Mouse (Mus musculus): ENCODE results near the gene Polr2l.

Gene Polr2l

GRCm38 (mm10) chr7:141475011-141475804, at the start of gene Polr2l, which contains the start of gene Tspan4:
Gene Polr2l, minus strand, starts transcription at chr7:141475132.
Gene Tspan4, plus strand, starts transcription at chr7:141475240.
- peak; percentile 88 for DNase-seq (ENCODE audit: low spot score)

DNA sequence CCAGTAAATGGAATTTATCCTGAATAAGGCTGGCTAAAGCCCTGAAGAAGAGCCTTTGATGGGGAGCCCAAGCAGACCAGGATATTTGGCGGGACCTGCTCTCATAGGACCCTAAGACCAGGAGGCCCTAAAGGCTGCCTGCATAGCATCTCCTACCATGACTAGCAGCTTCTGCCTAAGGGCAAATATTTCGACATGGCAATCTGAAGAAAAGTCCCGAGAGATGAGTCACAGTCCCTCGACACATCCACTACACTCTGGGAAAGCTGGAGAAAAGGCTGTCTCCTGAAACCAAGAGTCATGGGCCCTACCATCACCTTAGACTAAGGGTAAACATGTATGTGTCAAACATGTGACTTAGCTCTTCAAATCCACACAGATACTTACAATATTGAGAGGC, 49.3 kb upstream of the Polr2l start:
- DNase-seq (ENCODE audit: low spot score) = no peak

GRCm38 (mm10) chr7:141523007-141523406, 48.1 kb upstream of the Polr2l start:
- DNase-seq (ENCODE audit: low spot score) = peak; percentile 20

DNA sequence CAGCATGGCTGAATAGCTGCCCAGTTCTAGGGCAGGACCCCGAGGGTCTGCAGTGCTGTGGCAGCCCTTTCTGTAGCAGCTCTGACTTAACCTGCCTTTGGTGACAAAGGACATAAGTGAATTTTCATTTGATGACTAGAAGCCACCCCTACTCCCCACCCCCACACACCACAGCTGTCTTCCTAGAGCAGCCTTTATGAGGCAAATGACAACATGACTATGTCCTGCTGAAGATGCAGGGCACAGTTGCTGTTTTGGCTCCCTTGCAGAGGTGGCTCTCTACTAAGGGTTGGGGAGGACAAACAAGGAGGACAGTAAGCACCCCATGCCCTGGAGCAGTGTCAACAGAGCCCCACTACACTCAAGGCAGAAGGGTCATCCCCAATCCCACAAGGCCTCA, 44.9 kb upstream of the Polr2l start:
- no peak for DNase-seq (ENCODE audit: low spot score)

DNA sequence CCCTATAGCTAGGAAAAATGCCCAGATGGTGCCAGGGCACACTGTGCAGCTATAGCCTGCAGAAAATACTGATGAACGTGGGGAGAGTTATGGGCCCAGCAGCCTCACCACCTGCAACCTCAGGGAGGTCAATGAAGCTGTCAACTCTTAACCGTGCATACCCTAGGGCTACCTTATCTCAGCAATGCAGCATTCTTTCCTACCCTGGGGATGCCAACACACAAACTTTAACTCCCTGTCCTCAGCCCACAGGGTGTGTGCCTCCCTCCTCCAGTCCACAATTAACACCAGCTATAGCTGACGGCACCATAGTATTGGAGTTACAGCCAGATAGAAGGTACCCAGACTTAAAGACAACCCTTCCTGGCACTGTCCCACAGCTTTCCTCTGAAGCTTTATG, 44.0 kb upstream of the Polr2l start:
- no peak for DNase-seq (ENCODE audit: low spot score)

DNA sequence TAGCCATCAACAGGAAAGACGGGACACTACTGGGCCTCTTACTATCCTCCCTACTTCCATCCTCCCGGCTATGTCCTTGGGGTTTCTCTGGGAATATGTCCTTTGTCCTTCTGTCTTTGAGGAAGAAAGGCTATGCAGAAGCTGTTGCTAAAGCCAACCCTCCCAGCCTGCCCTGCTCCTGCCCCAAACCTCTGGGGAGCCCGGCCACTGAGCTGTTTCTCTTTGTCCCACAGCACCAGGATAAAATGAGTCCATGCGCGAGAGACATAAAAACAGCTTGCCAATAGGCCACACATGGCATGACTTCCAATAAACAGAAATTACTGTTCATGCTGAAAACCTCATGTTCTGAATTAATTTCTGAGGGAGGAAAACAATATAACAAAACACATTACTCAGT, 43.4 kb upstream of the Polr2l start:
- no peak for DNase-seq (ENCODE audit: low spot score)

DNA sequence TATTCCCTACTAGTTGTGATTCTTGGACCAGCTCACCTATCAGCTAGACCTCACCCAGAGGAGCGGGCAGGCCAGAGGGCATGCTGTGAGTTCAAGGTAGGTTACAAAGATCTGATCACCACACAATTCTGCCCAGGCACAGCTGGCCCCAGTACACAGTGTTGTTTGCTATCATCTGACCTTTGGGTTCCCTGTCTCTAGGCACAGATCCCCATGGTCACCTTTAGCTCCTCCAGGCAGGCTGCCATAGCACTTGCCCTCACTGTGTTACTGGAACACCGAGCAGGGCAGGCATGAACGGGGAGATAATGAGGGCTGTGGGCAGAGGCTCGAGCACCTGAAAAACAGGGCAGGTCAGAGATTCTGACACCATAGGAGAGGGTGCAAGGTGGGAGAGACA, 42.7 kb upstream of the Polr2l start:
- DNase-seq (ENCODE audit: low spot score) = no peak

DNA sequence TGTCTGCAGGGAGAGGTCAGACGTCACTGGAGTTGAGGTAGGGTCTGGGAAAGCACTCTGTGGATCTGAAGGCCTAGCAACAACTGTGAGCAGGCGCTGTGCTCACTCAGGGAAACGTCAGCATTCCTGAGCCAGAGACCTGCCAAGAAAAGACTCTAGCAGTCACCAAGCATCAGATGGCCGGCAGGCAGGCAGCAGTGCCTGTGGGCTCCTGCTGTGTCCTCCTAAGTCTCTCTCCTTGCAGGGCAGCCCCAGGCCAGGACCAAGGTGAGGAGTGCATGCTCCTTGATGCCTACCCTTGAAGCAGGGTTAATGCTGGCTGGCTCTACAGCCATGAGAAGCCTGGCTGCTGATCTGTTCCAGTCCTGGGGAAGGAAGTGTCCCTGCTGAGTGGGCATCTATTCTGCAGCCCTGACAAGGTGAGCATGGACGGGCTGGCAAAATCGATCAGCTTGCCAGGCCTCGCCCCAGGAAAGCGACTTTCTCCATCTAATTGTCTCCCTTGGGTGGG, 35.8 kb upstream of the Polr2l start:
- DNase-seq (ENCODE audit: low spot score) = no peak

- DNase-seq (ENCODE audit: low spot score) = no peak
Observed at GRCm38 (mm10) chr7:141510196-141510595, 35.3 kb upstream of the Polr2l start.

- no peak for DNase-seq (ENCODE audit: low spot score)
Observed at GRCm38 (mm10) chr7:141508160-141508559, 33.2 kb upstream of the Polr2l start.

DNA sequence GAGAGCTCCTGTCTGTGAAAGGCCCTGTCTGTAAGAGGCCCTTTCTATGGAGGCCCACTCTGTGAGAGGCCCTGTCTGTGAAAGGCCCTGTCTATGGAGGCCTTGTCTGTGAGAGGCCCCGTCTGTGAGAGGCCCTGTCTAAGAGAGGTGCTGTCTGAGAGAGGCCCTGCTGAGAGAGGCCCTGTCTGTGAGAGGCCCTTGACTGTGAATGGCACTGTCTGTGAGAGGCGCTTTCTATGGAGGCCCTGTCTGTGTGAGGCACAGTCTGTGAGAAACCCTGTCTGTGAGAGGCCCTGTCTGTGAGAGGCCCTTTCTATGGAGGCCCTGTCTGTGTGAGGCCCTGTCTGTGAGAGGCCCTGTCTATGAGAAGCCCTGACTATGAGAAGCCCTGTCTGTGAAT, 31.3 kb upstream of the Polr2l start:
- DNase-seq (ENCODE audit: low spot score) = no peak

- no peak for DNase-seq (ENCODE audit: low spot score)
Observed at GRCm38 (mm10) chr7:141502556-141502905, 27.6 kb upstream of the Polr2l start.

DNA sequence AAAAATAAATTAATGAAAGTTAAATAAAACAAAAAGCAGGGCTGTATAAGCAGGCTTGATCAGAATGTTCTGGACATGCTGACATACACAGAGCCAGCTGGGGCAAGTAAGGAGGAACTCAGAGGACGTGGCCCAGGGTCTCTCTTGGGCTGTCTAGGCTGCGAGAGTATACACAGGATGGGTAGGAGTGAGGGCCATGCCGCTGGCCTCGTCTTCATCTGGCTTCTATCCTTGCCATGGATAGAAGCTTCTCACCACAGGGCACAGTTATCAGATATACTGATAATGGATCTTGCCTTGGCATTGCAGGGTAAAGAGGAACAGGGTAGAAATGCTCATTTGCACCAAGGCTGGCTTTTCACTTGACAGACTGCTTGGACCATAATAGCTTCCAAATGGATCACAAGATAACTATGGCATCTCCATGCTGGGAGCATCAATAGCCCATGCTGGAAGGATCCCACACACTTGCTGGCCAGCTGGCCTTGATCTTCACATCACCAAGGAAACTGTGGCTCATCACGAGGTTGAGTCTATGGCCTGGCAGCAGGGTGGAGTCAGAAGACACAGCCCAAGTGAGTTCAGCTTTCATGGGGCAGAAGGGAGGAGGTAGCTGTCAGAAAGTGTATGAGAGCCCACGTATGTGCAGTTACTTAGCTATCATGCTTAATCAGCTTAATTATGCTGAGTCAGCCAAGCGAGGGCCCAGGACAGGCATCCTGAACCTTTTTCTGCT, 27.1 kb upstream of the Polr2l start:
- no peak for DNase-seq (ENCODE audit: low spot score)

- DNase-seq (ENCODE audit: low spot score) = no peak
Observed at GRCm38 (mm10) chr7:141497600-141497999, 22.7 kb upstream of the Polr2l start.

DNA sequence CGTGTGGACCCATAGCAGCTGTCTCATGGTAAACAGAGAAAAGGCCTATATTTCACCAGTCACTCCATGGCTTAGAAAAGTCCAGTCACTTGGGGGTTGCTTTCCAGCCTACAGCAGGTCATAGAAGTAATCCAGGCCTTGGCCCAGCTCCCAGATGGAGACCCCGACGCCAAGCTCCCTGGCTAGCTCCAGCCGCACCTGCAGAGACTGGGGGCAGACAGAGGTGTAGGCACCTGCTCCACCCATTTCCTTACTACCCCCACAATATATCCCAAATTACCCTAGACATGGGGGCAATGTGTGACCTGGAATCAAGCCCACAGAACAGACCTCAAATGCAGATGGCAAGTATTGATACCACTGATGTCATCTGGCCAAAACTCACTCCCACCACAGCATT, 21.0 kb upstream of the Polr2l start:
- no peak for DNase-seq (ENCODE audit: low spot score)

GRCm38 (mm10) chr7:141495379-141495778, 20.4 kb upstream of the Polr2l start:
- no peak for DNase-seq (ENCODE audit: low spot score)

GRCm38 (mm10) chr7:141493729-141494128, 18.8 kb upstream of the Polr2l start:
- no peak for DNase-seq (ENCODE audit: low spot score)

DNA sequence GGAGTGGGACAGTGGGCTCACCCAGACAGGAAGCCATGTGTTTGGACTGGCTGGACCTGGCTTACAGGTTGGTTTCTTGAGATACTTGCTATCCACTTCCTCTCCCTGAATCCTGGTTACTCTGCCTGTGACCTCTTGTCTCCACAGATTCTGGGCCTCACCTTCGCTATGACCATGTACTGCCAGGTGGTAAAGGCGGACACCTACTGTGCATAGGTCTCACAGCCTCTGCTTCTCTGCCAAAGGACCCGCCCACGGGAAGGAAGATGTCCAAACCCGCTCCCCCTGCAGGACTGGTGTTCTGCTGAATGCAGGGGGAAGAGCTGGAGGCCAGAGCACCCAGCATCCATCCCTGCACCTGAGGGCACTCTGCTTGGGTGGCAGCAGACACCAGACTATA, 17.8 kb upstream of the Polr2l start:
- no peak for DNase-seq (ENCODE audit: low spot score)

GRCm38 (mm10) chr7:141491151-141491550, 16.2 kb upstream of the Polr2l start:
- no peak for DNase-seq (ENCODE audit: low spot score)

DNA sequence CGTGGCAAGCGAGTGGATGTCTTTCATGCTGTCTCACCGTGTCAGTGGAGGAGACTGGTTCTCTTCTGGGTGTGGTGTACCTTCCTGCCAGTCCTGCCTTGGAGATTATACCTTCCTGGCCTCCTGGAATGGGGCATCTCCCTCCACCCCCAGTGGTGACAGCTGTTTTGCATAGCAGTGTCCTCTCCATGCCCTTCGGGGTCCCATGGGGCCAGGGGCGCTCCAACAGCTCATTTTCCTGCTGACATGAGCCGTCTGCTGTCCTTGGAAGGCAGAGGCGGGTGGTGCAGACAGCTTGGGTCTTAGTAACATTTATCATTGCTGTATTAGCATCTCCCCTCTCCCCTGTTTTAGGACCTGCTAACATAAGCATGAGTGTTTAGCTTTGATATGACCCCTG, 12.2 kb upstream of the Polr2l start:
- DNase-seq (ENCODE audit: low spot score) = no peak

DNA sequence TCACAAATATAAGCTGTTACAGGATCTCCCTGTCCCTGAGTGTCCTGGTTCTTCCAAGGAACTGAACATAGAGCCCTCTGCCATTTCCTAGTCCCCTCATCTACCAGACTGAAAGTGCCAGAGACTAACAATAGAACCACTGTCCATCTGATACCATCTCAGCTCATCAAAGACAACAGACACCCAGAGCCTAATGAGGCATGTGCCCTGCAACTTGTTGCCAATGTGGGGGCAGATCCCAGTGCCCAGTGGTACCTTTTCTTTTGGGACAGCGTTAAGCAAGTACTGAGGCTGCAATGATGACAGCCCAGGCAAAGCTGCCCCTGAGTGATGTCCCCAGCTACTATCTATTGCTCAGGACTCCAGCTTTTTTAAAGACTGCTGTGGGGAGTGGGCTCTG, 11.3 kb upstream of the Polr2l start:
- no peak for DNase-seq (ENCODE audit: low spot score)

DNA sequence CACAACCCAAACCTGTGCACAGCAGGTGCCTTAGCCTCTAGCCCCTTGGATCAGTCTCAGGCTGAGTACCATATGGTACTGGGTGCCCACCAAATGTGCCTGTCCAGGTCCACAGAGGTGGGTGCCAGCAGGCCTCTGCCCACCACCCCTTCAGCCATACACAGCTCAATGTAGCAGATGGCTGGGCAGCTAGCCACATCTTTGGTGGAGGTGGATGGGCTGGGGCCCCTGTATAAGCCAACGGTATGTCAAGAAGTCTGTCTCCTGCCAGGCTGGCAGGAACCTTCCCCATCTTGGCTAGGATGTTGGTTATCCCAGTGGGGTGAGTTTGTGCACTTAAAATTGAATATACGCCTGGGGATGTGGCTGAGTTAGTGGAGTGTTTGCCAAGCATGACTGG, 10.7 kb upstream of the Polr2l start:
- no peak for DNase-seq (ENCODE audit: low spot score)

GRCm38 (mm10) chr7:141485186-141485585, 10.3 kb upstream of the Polr2l start:
- no peak for DNase-seq (ENCODE audit: low spot score)
